ENCODE assay signal across 10 mouse cellular contexts in the genomic region with DNA sequence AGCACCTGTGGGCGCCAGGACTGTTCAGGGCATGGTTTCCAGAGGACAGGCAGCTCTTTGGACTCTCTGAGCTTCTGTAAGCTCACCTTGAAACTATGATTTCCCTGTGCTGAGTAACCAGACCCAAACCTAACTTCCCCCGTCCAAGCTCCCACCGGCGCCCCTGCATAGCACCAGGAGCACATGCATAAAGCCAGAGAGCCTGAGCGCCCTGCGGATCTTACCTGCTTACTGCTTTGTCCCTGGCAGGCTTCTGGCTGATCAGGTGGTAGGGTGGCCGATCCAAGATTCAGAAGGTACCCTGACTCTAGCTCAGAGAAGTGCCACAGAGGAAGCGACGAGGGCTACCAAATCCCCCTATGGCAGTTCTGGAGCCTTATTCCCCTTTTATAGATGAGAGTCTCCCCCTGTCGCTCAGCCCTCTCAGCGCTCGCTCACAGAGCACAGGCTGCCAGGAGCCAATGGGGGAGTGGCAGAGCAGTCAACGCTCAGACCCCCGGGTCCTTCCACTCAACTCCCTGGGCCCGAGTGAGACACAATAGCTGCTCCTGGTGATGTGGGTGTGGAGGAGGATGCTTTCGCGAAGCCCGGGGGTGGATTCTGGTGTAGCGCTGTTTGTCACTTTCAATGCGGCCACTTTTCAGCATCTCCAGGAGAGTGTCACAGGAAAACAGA. TPM values are rescaled to one million over a fixed set of nuclear protein-coding genes. Genes with fewer than 3 reads are reported as not detected.
A peak's percentile ranks its signal among the peaks of the same experiment; 100 is the strongest.
DNase-seq lines count a peak whose midpoint lies in the region; ATAC-seq and TF ChIP-seq lines count a peak whose summit lies in the region.
"Had no signal": no experiment of that assay in that cellular context is flagged by ENCODE, and none has a peak within 500 bp of the region (broad histone marks: within the 10 kb centered on the region; RNA-seq: fewer than 3 reads in every experiment).

A gene (minus strand): TSS at position 361 of the 675 bp plus-strand sequence.

- H3K9ac ChIP-seq in embryonic facial prominence, embryonic 14.5 days (ENCODE audit: low read depth, low read length), result no peak within 1 kb of the TSS
- H3K9ac ChIP-seq: liver, embryonic 14.5 days had no signal

- no peak for TF ChIP-seq POLR2A in olfactory bulb, adult 2 months (IDR thresholded peaks at IDR 0.05; ENCODE audit: insufficient read depth, low read depth, low read length)

- no peaks in the 10 kb centered on the region for H3K9me3 ChIP-seq in embryonic facial prominence, embryonic 14.5 days (ENCODE audit: control insufficient read depth, low read length)

- H3K27me3 ChIP-seq in embryonic facial prominence, embryonic 14.5 days (replicated peaks; ENCODE audit: control insufficient read depth, insufficient read depth, low read length), result peaks cover 32% of the 10 kb centered on the region

- H3K27ac ChIP-seq in embryonic facial prominence, embryonic 14.5 days (replicated peaks; ENCODE audit: low read depth, low read length), result no peak within 1 kb of the TSS
- no peak within 1 kb of the TSS for H3K27ac ChIP-seq in olfactory bulb, adult 2 months (ENCODE audit: insufficient read depth, low read depth, low read length)
- H3K27ac ChIP-seq: liver, embryonic 14.5 days had no signal

- ATAC-seq in embryonic facial prominence, embryonic 14.5 days (ENCODE audit: low read depth), result no peak

- peak within 1 kb of the TSS; percentile 25; the same call in 1 of the 2 replicates for H3K4me2 ChIP-seq in embryonic facial prominence, embryonic 14.5 days (ENCODE audit: low read depth, low read length)

- no peak for TF ChIP-seq CTCF in olfactory bulb, adult 2 months (IDR thresholded peaks at IDR 0.05; ENCODE audit: insufficient read depth, low read depth, low read length)

- H3K4me1 ChIP-seq in embryonic facial prominence, embryonic 14.5 days (ENCODE audit: control insufficient read depth, insufficient read depth, low read length), result no peaks in the 10 kb centered on the region
- peaks cover 12% of the 10 kb centered on the region; the same call in 1 of the 2 replicates for H3K4me1 ChIP-seq in olfactory bulb, adult 2 months (ENCODE audit: control insufficient read depth, insufficient read depth, low read length)

- DNase-seq in layer of hippocampus, adult 18-20 months (ENCODE audit: low spot score in 2 of 2), result peak in 1 of 2 experiments; percentile 35
- DNase-seq in layer of hippocampus, adult 9-11 months, result no peak
- DNase-seq in embryonic facial prominence, embryonic 14.5 days (ENCODE audit: low spot score), result peak; percentile 17
- no peak for DNase-seq in left cerebral cortex, adult 8-10 months (ENCODE audit: low spot score in 2 of 2)
- no peak for DNase-seq in urinary bladder, postnatal 25 days (ENCODE audit: low spot score)
- DNase-seq in adrenal gland, adult (ENCODE audit: inconsistent age in 2 of 2, low spot score in 1 of 2), result no peak
- no peak for DNase-seq in adrenal gland, adult 2 months

- H3K4me3 ChIP-seq in embryonic facial prominence, embryonic 14.5 days (ENCODE audit: low read depth, low read length), result 0 out of 2 replicates have a peak within 1 kb of the TSS, but pooled peaks have one; percentile 3
- peak within 1 kb of the TSS; percentile 13; the same call in 1 of the 2 replicates for H3K4me3 ChIP-seq in olfactory bulb, adult 2 months (ENCODE audit: insufficient read depth, low read depth, low read length)

- WGBS in embryonic facial prominence, embryonic 14.5 days, result 10% methylated on average over 20 of the region's 20 CpGs
- 7% methylated on average over 20 of the region's 20 CpGs for WGBS in olfactory bulb, adult 2 months

- no peaks in the 10 kb centered on the region for H3K36me3 ChIP-seq in embryonic facial prominence, embryonic 14.5 days (ENCODE audit: control insufficient read depth, insufficient read depth, low read length)

RNA-seq across cellular contexts. Expression of the gene that starts here (rescaled TPM):
- total RNA-seq in layer of hippocampus, adult 18-20 months (2021), result 10 to 100 TPM; 11.9 to 18.7 TPM
- polyA plus RNA-seq in embryonic facial prominence, embryonic 14.5 days (2014; fragmentation: Nextera tagmentation; extraction: Ambion mirVana), result 0.21 and 0.24 TPM in 2 replicates
- total RNA-seq in left cerebral cortex, adult 8-10 months (2022), result 10 to 100 TPM; 45.0 to 64.2 (median 51.7) TPM
- polyA plus RNA-seq in olfactory bulb, adult 2 months (2012; ENCODE audit: insufficient read depth, insufficient read length, low replicate concordance, missing spikeins), result not detected in 2 replicates
- under 1 TPM; 0.10 to 0.12 TPM for total RNA-seq in adrenal gland, adult 2 months (2021)
- polyA plus RNA-seq in adrenal gland, adult 2 months (2012; rRNA removed), result not detected in 2 replicates
- polyA plus RNA-seq: testis, adult 2 months had no signal

Comparison
In these comparisons a context has a peak if more than half of its experiments do, and no peak if none do; other contexts are left out.
1. RNA of the gene that starts here (total RNA-seq): 45.0 to 64.2 TPM in left cerebral cortex, adult 8-10 months and 11.9 to 18.7 TPM in layer of hippocampus, adult 18-20 months; 0.10 to 0.12 TPM in adrenal gland, adult 2 months; every median in the first group is over 10 times any median in the second.
2. Peak in DNase-seq, H3K4me3 ChIP-seq and H3K4me2 ChIP-seq in embryonic facial prominence, embryonic 14.5 days; RNA of the gene not detected or under 1 TPM.